Mouse (Mus musculus): ENCODE measurements around the gene Kcna3.
A peak's percentile ranks its signal among the peaks of the same experiment; 100 is the strongest.

Gene Kcna3

GRCm38 (mm10) chr3:107066165-107066850 lies 30.3 kb downstream of the Kcna3 start:
- DNase-seq, result no peak

- no peak for DNase-seq
Measured at GRCm38 (mm10) chr3:107067245-107067644, 31.3 kb downstream of the Kcna3 start.

- no peak for DNase-seq
Measured at GRCm38 (mm10) chr3:107073863-107074262, 37.9 kb downstream of the Kcna3 start.

- no peak for DNase-seq
Measured at GRCm38 (mm10) chr3:107075705-107076104, 39.7 kb downstream of the Kcna3 start.

- DNase-seq, result no peak
Measured at GRCm38 (mm10) chr3:107076658-107077057, 40.7 kb downstream of the Kcna3 start.

GRCm38 (mm10) chr3:107077101-107077500 lies 41.1 kb downstream of the Kcna3 start:
- DNase-seq, result no peak

- DNase-seq, result no peak
Measured at GRCm38 (mm10) chr3:107080803-107081202, 44.8 kb downstream of the Kcna3 start.

- DNase-seq, result peak; percentile 36
Measured at GRCm38 (mm10) chr3:107081227-107081626, 45.3 kb downstream of the Kcna3 start.

GRCm38 (mm10) chr3:107084586-107084985 lies 48.6 kb downstream of the Kcna3 start:
- DNase-seq, result no peak

- DNase-seq, result no peak
Measured at GRCm38 (mm10) chr3:107087410-107087809, 51.4 kb downstream of the Kcna3 start.
